Mouse (Mus musculus) kidney, postnatal 14 days (tissue): Measurements from ENCODE around the gene Zer1.

Experiments
- DNase-seq: peaks from one replicate; pipeline ENCODE4 v3.0.0; 2022; ENCODE audit warnings: mixed read lengths

The Zer1 gene

DNA sequence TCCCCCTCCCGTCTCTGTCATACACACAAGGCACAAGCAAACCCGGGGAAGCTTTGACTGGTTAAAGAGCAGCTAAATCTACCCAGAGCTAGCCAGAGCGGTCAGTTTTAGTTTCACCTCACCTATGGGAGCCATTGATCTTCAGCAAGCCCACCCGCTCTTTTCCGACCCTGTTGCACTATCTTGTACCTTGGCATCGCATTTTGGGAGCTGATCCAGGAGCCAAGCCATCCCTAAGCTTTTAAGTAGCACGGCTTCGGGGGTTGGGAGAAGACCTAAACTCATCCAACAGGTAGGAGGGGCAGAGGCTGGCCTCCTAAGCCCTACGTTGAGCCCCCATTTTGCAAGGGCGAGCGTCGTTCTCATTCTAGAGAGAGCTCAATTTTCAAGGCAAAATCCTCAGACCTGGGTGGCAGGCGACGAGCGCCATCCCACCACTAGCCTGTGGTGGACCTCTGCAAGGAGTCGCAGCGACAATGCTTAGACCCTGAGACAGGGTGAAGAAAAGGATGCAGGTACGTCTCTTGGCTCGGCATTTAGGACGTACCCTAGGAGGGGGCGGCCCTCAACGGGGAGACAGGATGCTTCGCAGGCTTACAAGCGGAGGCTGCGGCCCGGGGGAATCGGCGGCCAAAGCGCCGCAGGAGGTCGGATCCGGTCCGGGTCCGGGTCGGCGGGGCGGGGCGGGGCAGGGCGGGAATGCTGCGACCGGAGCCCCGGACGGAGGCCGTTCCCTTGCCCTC, 485 bp downstream of the Zer1 start:
- DNase-seq: no peak

DNA sequence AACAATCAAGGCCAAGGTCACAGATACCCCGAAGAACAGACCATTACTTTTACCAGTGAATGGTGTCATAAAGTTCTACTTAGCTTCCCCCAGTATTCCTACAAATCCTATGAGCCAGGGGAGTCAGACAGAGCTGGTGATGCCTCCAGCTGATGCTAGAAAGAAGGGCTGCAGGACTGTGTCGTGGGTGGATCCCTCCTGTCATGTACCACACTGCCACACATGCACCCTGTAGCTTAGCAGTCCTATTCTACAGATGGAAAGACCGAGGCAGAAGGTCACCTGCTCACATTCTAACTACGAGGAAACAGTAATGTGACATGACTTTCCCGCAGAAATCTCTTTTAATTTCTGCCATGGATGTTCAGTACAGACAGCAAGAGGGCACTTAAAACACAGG, 1.6 kb downstream of the Zer1 start:
- no peak for DNase-seq

DNA sequence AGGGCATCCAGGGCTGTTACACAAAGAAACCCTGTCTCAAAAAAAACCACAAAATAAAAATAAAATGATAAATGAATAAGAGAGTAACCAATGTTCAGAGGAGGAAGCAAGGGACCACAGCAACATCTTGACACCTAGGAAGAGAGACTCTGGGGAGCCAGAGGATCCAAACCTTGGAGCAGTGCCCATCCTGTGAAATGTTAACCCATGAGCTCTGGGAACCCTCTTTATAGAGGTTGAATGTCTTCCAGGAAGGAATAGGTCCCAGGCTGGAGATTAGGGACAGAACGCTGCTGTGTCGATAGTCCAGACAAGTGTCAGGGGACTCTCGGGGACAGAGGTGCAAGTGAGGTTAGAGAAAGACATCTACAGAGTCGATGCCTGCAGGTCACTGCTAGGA, 4.1 kb downstream of the Zer1 start:
- peak; percentile 51 for DNase-seq

GRCm38 (mm10) chr2:30119641-30120051, 4.7 kb downstream of the Zer1 start:
- DNase-seq: no peak

DNA sequence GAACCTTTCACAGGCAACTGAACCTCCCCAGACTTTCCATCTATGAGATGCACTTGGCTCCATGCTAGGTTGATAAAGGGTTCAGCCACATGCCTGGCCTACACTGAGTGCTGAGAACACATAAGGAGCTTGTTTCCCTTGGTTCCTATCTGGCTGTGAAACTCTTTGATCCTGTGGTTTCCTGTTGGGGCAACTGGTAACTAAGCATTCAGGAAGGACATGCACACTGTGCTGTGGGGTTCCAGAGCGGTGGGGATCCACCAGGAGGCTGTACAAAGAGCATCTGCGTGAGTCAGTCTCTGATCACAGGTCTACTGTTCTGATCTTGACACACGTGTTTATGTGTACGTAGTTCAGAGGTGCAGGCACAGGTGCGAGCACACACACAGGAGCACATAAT, 11.8 kb downstream of the Zer1 start:
- no peak for DNase-seq

- DNase-seq: no peak
Measured at GRCm38 (mm10) chr2:30111500-30111899, 12.9 kb downstream of the Zer1 start.

DNA sequence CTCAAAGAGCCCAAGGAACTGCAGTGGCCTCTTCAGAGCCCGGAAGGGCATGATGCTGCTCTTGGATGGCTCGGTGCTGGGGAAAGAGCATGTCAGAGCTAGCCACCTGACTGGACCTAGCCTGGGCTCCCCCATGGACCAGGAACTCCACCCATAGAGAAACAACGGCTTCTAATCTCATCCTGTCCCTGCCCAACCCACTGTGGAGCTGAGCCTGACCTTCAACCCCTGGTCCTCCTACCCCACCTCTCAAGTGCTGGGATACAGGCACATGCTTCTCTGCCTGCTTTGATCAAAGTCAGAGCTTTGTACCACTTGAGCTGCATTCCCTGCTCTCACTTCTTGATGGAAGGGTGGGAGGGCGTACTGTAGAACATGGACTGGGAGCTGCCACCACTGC, 16.1 kb downstream of the Zer1 start:
- DNase-seq: no peak

- DNase-seq: no peak
Measured at GRCm38 (mm10) chr2:30107646-30108045, 16.7 kb downstream of the Zer1 start.

DNA sequence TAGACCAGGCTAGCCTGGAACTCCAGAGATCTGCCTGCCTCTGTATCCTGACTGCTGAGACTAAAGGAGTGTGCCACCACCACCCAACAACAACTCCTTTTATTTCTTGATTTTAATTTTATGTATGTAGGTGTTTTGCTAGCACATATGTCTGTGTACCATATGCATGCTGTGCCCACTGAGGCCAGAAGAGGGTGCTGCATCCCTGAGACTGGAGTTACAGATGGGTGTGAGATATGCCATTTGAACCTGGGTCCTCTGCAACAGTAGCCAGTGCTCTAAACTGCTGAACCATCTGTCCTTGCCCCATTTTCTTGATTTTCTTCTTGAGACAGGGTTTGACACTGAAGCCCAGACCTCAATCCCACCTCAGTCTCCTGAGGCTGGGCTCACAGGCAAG, 18.0 kb downstream of the Zer1 start:
- peak; percentile 66 for DNase-seq

DNA sequence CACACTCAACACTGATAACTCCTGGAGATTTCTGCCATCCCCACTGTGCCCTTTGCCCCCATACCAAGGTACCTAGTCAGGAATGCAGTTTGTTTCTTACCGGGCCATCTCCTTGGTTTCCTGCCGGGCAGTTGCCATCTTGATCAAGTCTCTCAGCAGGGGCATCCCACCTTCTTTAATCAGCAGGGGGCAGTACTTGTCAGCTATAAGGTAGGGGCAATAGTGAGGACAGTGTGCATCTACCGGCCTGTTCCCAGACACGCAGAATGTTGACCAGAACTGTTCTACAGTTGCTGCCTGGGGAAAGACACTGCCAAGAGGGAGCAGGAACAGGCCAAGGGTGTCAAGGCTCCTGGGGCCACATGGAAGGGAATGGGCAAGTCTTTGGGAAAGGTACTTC, 24.2 kb downstream of the Zer1 start:
- DNase-seq: no peak

- peak; percentile 74 for DNase-seq
Measured at GRCm38 (mm10) chr2:30095882-30096527, 28.4 kb downstream of the Zer1 start.

- no peak for DNase-seq
Measured at GRCm38 (mm10) chr2:30094208-30094588, 30.2 kb downstream of the Zer1 start.

- DNase-seq: peak; percentile 98
Measured at GRCm38 (mm10) chr2:30093471-30094207, 30.7 kb downstream of the Zer1 start, which contains the start of gene Zdhhc12. Gene Zdhhc12 (minus strand): TSS chr2:30093648.

- DNase-seq: no peak
Measured at GRCm38 (mm10) chr2:30092280-30092918, 32.0 kb downstream of the Zer1 start.

DNA sequence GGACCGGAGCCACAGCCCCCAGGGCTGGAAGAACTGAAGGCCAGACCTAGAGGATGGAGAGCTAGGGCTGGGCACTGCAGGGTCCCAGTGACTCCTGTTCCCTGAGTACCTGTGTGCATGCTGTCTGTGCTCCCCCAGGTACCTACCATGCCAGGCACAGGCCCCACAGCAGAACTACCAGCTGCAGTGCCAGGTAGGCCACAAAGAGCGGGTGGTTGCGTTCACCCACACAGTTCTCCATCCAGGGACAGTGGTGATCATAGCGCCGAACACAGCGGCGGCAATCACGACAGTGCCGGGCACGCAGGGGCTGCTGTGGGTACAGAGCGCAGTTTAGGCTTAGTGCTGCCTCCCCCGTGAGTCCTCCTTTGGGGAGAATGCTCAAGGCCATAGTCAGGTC, 32.9 kb downstream of the Zer1 start:
- no peak for DNase-seq

DNA sequence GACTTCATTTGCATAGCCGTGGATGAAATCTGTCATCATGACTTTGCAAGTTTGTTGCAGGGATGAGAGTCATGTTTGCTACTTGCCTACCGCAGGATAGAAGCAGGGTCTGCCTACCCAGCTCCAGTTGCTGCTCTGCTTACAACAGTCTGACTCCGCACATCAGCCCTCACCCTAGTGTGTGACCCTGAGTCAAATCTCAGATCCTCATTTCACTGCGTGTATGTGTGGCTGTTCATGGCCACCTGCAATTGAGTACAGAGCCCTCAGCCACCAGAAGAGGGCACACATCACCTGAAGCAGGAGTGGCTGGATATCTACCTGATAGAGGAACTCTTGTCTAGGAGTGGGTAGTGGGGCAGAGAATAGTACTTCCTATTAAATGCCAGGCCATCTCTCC, 37.1 kb downstream of the Zer1 start:
- DNase-seq: no peak

DNA sequence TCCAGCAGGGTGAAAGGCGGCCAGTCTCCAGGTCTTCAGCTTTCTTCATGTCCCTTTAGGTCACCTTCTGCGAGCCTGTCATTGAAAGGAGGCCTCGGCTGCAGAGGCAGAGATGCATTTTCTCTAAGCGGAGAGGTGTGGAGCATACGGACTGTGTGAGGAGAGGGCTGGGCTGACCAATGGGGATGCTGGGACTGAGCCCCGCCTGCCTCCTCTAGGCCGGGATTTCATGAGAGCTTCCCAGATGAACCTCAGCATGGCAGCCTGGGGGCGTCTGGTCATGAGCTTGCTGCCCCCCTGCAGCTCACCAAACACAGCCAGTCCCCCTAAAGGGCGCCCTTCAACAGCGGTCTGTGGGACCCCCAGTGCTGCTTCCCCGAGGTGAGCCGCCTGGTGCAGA, 39.8 kb downstream of the Zer1 start:
- no peak for DNase-seq

GRCm38 (mm10) chr2:30084113-30084512, 40.3 kb downstream of the Zer1 start:
- DNase-seq: no peak

DNA sequence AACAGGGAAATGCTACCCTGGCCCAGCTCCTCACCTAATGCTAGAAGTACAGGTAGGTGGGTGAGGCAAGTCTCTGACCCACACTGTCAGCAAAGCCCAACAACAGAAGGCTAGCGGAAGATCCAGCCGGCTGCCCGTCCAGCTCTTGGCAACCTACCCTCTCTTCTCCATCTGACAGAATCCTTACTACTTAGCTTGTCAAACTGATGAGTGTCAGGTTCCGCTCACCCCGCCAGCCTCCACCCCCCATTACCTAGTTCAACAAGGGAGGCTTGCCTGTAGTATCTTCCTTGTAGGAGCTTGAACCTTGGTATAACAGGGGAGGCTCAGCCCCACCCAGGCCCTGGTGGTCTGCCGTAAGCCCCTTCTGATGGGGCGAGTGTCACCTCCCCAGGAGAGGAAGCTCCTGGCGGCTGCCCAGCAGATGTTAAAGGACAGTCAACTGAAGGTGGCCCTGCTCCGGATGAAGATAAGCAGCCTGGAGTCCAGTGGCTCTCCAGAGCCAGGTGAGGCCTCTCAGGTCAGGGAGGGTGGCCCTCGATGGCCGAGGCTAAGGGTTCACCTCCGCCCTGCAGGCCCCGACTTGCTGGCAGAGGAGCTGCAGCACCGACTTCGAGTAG, 44.1 kb downstream of the Zer1 start:
- DNase-seq: no peak

DNA sequence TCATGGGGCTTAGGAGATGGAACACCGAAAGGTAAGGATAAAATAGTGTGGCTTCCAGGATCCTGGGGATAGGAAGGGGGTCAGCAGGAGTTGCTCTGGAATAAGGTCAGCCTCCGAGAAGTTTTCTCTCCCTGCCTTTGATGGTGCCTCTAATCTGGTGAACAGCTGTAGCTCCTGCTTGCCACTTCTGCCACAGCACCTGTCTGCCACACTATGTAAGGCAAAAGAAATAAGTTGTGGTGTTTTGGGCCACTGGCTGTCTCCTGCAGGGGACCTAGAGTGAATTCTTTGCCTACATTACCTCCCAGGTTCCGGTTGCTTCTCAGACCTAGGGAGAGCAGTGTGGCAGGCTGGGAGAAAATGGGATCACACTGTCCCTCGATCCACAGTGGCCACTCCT, 45.6 kb downstream of the Zer1 start:
- no peak for DNase-seq

GRCm38 (mm10) chr2:30078349-30078712, 46.1 kb downstream of the Zer1 start:
- DNase-seq: peak; percentile 50

DNA sequence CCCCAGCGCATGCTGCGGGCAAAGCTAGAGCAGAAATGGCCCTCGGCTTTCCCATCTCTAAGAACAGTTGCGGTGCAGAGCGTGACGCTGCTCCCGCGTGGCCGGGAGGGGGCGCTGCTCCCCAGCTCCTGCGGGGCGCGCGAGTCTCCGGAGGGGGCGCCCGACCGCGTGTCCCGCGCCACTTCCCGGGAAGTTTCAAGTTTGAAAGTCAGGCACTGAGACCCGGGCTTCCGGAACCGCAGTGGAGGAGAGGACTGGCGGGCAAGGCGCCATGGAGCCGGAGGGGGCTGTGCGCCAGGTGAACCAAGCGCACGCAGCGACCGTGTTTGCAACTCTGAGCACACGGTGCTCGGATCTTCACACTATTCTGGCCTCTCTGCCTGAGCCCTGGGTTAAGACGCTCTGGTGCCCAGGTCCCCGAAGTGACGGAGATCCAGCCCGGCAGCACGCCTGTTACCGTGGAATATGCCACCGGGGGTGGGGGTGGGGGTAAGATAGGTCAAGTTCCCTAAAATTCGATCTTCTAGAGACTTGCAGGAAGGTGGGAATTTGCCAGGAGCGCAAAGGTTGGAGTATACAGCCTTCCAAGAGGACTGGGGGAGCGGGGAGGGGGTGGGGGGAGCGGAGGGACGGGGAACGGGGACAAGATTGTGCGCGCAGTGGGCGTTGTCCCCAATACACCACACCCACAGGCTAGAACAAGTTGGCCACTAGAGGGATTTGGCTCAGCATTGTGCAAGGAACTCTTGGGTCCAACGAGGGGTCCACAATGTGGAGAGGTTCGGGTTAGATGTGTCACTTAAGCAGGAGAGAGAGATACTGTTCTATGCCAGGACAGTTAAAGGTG, 46.7 kb downstream of the Zer1 start, which contains the start of gene Pkn3:
Gene Pkn3, plus strand, starts transcription at position 183 of the 847 bp plus-strand sequence.
- peak; percentile 92 for DNase-seq
